Mouse (Mus musculus) embryonic facial prominence, embryonic 13.5 days (tissue): Measurements from ENCODE around the gene Kdm2b. TPM values are rescaled to one million over a fixed set of nuclear protein-coding genes. Genes with fewer than 3 reads are reported as not detected.
A peak's percentile ranks its signal among the peaks of the same experiment; 100 is the strongest.

Source experiments
- ATAC-seq: fragments of 200-750 bp; cut with Nextera tagmentation; 2 replicates; pipeline ENCODE4 v1.8.0; 2017; ENCODE audit warnings: low read depth; ENCODE audit not compliant: insufficient number of reproducible peaks, insufficient read depth, low FRiP score, low TSS enrichment
- H3K27ac ChIP-seq: fragments of 300-500 bp; sonication (generic); 2 replicates; pipeline ENCODE4 v1.5.1; 2015; ENCODE audit warnings: moderate library complexity, mild to moderate bottlenecking, inconsistent platforms
- H3K27me3 ChIP-seq: fragments of 300-500 bp; sonication (generic); 2 replicates; pipeline ENCODE4 v1.6.1; 2015; ENCODE audit warnings: mild to moderate bottlenecking, inconsistent platforms
- H3K36me3 ChIP-seq: fragments of 300-500 bp; sonication (generic); 2 replicates; pipeline ENCODE4 v1.6.1; 2015; ENCODE audit warnings: mild to moderate bottlenecking, inconsistent platforms
- H3K4me1 ChIP-seq: fragments of 300-500 bp; sonication (generic); 2 replicates; pipeline ENCODE4 v1.6.1; 2015; ENCODE audit warnings: inconsistent platforms
- H3K4me2 ChIP-seq: fragments of 300-500 bp; sonication (generic); 2 replicates; pipeline ENCODE4 v1.6.1; 2015; ENCODE audit warnings: moderate library complexity, mild to moderate bottlenecking, inconsistent platforms
- H3K4me3 ChIP-seq: fragments of 300-500 bp; sonication (generic); 2 replicates; pipeline ENCODE4 v1.5.1; 2015; ENCODE audit warnings: mild to moderate bottlenecking, inconsistent platforms
- H3K9ac ChIP-seq: fragments of 300-500 bp; sonication (generic); 2 replicates; pipeline ENCODE4 v1.6.1; 2015; ENCODE audit warnings: mild to moderate bottlenecking, inconsistent platforms
- H3K9me3 ChIP-seq: fragments of 300-500 bp; sonication (generic); 2 replicates; pipeline ENCODE4 v1.6.1; 2016; ENCODE audit warnings: inconsistent platforms
- WGBS: fragments of 180-500 bp; shearing (Covaris S2); methylation state at CpG from one replicate; pipeline ENCODE4 v1.1.7; 2015; ENCODE audit warnings: mixed read lengths; 5-methylcytosine and 5-hydroxymethylcytosine counted together
- polyA plus RNA-seq: library from polyadenylated mRNA; unstranded; fragments of >200 nt; fragmentation: Nextera tagmentation; extraction: Ambion mirVana; gene quantifications from 2 replicates; pipeline ENCODE4 v1.2.1, GENCODE M21; 2015

The Kdm2b gene
- polyA plus RNA-seq, 1 experiment from 2014 or later = 61.6 TPM

DNA sequence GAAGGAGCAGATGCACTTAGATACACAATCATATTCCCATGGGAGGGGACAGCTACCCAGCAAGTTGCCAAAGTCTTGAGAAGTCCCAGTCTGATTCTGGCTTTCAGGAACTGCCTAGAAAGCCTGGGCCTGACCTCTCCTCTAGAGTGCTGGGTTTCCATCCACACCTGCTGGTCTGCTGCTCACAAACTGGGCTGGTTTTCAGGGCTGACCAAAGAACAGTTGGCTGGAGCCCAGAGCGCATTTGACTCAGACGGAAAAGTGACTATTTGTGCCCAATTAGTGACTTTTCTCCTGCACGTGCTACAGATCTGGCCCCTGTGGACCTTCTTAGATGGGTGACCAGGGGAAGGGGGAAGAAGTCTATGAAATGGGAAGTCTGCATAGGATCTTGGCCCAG is 50.9 kb downstream of the Kdm2b start:
- H3K4me2 ChIP-seq = no peak overlapping the region
- no peak for ATAC-seq
- 87% methylated on average over 3 of the region's 3 CpGs for WGBS

GRCm38 (mm10) chr5:122937958-122938540 is 51.6 kb downstream of the Kdm2b start:
- Histone ChIP-seq H3K9me3 (no peaks in the 10 kb centered on the region), H3K27ac (no peak overlapping the region), H3K4me3 (no peak overlapping the region), H3K36me3 (peaks cover 3% of the 10 kb centered on the region), H3K9ac (no peak overlapping the region), H3K27me3 (no peaks in the 10 kb centered on the region), H3K4me1 (0 out of 2 replicates have a peak, but pooled peaks cover 2% of the 10 kb centered on the region), H3K4me2 (no peak overlapping the region)
- WGBS = 82% methylated on average over 4 of the region's 4 CpGs
- ATAC-seq = no peak

More for the DNA sequence above, 50.9 kb downstream of the Kdm2b start:
- Histone ChIP-seq H3K4me3 (no peak overlapping the region), H3K27me3 (no peaks in the 10 kb centered on the region), H3K9me3 (no peaks in the 10 kb centered on the region), H3K9ac (no peak overlapping the region), H3K27ac (no peak overlapping the region), H3K4me1 (0 out of 2 replicates have a peak, but pooled peaks cover 2% of the 10 kb centered on the region), H3K36me3 (peaks cover 3% of the 10 kb centered on the region; the same call in 1 of the 2 replicates)

- Histone ChIP-seq H3K36me3 (peaks cover 11% of the 10 kb centered on the region), H3K9ac (no peak overlapping the region), H3K27me3 (no peaks in the 10 kb centered on the region), H3K4me3 (no peak overlapping the region), H3K4me1 (0 out of 2 replicates have a peak, but pooled peaks cover 2% of the 10 kb centered on the region), H3K4me2 (no peak overlapping the region), H3K27ac (no peak overlapping the region), H3K9me3 (no peaks in the 10 kb centered on the region)
- 86% methylated on average over 6 of the region's 6 CpGs for WGBS
- ATAC-seq = no peak
These were observed 52.6 kb downstream of the Kdm2b start for GRCm38 (mm10) chr5:122937031-122937430.

DNA sequence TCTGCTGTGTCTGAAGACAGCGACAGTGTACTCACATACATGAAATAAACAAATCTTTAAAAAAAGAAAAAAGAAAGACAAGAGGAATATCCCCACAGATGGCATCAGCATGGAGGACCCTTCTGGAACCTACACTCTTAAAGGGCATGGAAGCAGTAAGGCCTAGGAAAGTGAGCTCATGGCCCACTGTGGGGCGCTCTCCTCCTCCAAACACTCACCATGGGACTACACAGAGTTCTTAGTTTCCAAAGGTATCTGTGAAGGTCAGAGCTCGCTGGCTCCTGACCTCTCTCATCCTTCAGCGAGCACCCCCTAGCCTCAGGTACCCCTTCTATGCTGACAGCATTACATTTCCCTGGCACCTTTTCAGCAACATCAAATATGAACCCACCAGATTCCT is 53.8 kb downstream of the Kdm2b start:
- H3K9ac ChIP-seq = no peak overlapping the region
- 0 out of 2 replicates have a peak, but pooled peaks cover 2% of the 10 kb centered on the region for H3K4me1 ChIP-seq
- no peak for ATAC-seq
- H3K4me3 ChIP-seq = no peak overlapping the region
- H3K27me3 ChIP-seq = no peaks in the 10 kb centered on the region
- H3K27ac ChIP-seq = no peak overlapping the region
- H3K9me3 ChIP-seq = no peaks in the 10 kb centered on the region
- H3K36me3 ChIP-seq = peaks cover 14% of the 10 kb centered on the region
- 80% methylated on average over 4 of the region's 4 CpGs for WGBS
- H3K4me2 ChIP-seq = no peak overlapping the region

GRCm38 (mm10) chr5:122930991-122931390 is 58.6 kb downstream of the Kdm2b start:
- Histone ChIP-seq H3K9me3 (no peaks in the 10 kb centered on the region), H3K9ac (no peak overlapping the region), H3K36me3 (peaks cover 14% of the 10 kb centered on the region), H3K4me3 (no peak overlapping the region), H3K27me3 (no peaks in the 10 kb centered on the region), H3K4me2 (no peak overlapping the region), H3K27ac (no peak overlapping the region), H3K4me1 (peaks cover 5% of the 10 kb centered on the region; the same call in 1 of the 2 replicates)
- 79% methylated on average over 7 of the region's 7 CpGs for WGBS
- no peak for ATAC-seq

DNA sequence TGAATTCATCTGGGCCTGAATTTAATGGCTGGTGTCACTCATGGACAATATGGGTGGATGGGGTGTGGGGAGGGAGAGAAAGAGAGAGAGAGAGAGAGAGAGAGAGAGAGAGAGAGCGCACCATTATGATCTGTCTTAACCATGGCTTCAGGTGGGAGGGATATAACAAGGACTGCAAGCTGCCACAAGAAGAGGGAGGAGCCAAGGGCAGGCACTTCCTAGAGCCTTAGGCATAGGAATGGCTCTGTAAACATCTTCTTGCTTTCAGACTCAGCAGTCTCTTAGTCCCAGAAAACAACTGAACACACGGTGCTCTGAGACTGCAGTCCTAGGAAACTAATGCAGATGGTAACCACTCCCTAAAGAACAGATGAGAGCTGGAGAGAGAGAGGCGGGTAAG is 61.3 kb downstream of the Kdm2b start:
- no peak overlapping the region for H3K27ac ChIP-seq
- H3K4me2 ChIP-seq = no peak overlapping the region
- 53% methylated on average over 3 of the region's 3 CpGs for WGBS
- peaks cover 14% of the 10 kb centered on the region for H3K36me3 ChIP-seq
- no peak overlapping the region for H3K9ac ChIP-seq
- no peaks in the 10 kb centered on the region for H3K27me3 ChIP-seq
- no peaks in the 10 kb centered on the region for H3K9me3 ChIP-seq
- ATAC-seq = no peak
- no peak overlapping the region for H3K4me3 ChIP-seq
- H3K4me1 ChIP-seq = peaks cover 5% of the 10 kb centered on the region; the same call in 1 of the 2 replicates

GRCm38 (mm10) chr5:122927703-122928102 is 61.9 kb downstream of the Kdm2b start:
- no peak overlapping the region for H3K9ac ChIP-seq
- peaks cover 11% of the 10 kb centered on the region for H3K36me3 ChIP-seq
- H3K4me2 ChIP-seq = no peak overlapping the region
- 79% methylated on average over 6 of the region's 6 CpGs for WGBS
- no peaks in the 10 kb centered on the region for H3K9me3 ChIP-seq
- H3K27ac ChIP-seq = no peak overlapping the region
- H3K4me3 ChIP-seq = no peak overlapping the region
- no peak for ATAC-seq
- no peaks in the 10 kb centered on the region for H3K27me3 ChIP-seq
- peaks cover 5% of the 10 kb centered on the region; the same call in 1 of the 2 replicates for H3K4me1 ChIP-seq

GRCm38 (mm10) chr5:122927092-122927491 is 62.5 kb downstream of the Kdm2b start:
- no peaks in the 10 kb centered on the region for H3K27me3 ChIP-seq
- no peak for ATAC-seq
- H3K27ac ChIP-seq = no peak overlapping the region
- no peak overlapping the region for H3K9ac ChIP-seq
- H3K4me3 ChIP-seq = no peak overlapping the region
- no peaks in the 10 kb centered on the region for H3K9me3 ChIP-seq
- H3K36me3 ChIP-seq = peaks cover 4% of the 10 kb centered on the region; the same call in 1 of the 2 replicates
- no peak overlapping the region for H3K4me2 ChIP-seq
- 87% methylated on average over 8 of the region's 8 CpGs for WGBS
- H3K4me1 ChIP-seq = peaks cover 5% of the 10 kb centered on the region; the same call in 1 of the 2 replicates

GRCm38 (mm10) chr5:122926341-122926740 is 63.3 kb downstream of the Kdm2b start:
- WGBS = 74% methylated on average over 3 of the region's 3 CpGs
- no peak overlapping the region for H3K4me3 ChIP-seq
- H3K9ac ChIP-seq = no peak overlapping the region
- H3K4me2 ChIP-seq = no peak overlapping the region
- H3K27ac ChIP-seq = no peak overlapping the region
- H3K27me3 ChIP-seq = no peaks in the 10 kb centered on the region
- no peaks in the 10 kb centered on the region for H3K36me3 ChIP-seq
- H3K4me1 ChIP-seq = peaks cover 5% of the 10 kb centered on the region; the same call in 1 of the 2 replicates
- no peaks in the 10 kb centered on the region for H3K9me3 ChIP-seq
- no peak for ATAC-seq

DNA sequence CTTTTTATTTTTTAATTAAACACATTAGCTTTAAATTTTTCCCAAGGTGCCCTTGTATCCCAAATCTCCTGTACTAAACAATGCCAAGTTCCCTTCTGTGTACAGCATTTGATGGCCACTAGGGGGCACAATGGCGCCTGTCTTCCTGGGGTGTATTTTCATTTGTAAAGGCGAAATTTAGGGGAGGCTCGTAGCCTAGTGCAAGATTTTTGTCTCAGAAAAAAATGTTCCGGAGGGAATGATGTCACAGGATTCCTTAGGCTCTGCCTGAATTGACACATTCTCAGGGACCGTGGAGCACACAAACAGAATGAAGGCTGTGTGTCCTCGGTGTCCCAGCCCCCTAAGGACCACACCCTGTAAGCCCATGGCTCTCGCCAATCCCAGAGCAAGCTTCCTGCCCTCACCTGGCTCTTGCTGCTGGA is 64.1 kb downstream of the Kdm2b start:
- WGBS = 30% methylated on average over 7 of the region's 7 CpGs
- Histone ChIP-seq H3K27me3 (no peaks in the 10 kb centered on the region), H3K27ac (peak overlapping the region; percentile 30; the same call in 1 of the 2 replicates), H3K9ac (no peak overlapping the region), H3K4me1 (peaks cover 5% of the 10 kb centered on the region; the same call in 1 of the 2 replicates), H3K4me3 (no peak overlapping the region), H3K36me3 (no peaks in the 10 kb centered on the region), H3K9me3 (no peaks in the 10 kb centered on the region), H3K4me2 (peak overlapping the region; percentile 28)
- ATAC-seq = no peak

DNA sequence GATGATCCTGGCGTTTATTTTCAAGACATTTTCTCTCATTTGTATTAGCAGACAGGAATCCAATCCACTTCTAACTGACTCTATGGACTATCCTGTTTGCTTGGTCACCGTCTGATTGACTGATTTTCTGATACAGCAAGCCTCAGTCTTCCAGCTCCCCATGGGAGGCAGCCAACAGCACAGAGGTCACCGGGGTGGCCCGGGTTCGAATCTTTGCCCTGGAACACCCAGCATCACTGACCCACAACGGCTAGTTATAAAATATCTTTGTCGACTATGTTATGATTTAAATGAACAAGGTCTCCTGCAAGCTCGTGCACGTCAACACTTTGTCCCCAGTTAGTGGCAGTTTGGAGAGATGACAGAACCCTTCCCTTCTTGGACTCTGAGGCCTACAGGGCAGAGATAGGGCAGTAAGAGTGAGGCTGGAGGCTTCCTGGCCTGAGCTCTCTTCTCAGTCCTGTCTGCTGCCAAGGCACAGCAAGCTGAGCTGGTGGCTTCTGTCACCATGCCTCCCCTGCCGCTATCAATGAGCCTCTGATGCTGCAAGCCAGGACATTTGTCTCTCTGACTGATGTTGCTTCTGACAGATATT is 65.7 kb downstream of the Kdm2b start:
- Histone ChIP-seq H3K27ac (no peak overlapping the region), H3K4me3 (no peak overlapping the region), H3K4me2 (no peak overlapping the region), H3K36me3 (no peaks in the 10 kb centered on the region), H3K9ac (0 out of 2 replicates have a peak overlapping the region, but pooled peaks have one; percentile 3), H3K9me3 (no peaks in the 10 kb centered on the region), H3K27me3 (no peaks in the 10 kb centered on the region), H3K4me1 (peaks cover 5% of the 10 kb centered on the region; the same call in 1 of the 2 replicates)
- WGBS = 91% methylated on average over 10 of the region's 10 CpGs
- no peak for ATAC-seq

DNA sequence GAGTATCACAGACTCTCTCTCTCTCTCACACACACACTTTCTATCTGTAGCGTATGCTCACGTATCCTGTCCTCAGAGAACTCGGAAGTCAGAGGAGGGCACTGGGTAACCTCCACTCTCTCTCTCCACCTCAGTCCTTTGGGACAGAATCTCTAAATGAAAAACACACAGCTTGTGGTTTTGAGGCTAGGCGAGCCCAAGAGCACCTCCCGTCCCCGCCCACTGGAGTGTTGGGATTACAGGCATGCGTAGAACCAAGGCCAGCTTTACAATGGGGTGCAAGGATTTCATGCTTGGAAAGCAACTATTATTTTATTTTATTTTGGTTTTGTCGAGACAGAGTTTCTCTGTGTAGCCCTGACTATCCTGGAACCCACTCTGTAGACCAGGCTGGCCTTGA is 67.7 kb downstream of the Kdm2b start:
- no peak for ATAC-seq
- WGBS = 60% methylated on average over 8 of the region's 8 CpGs
- H3K9me3 ChIP-seq = no peaks in the 10 kb centered on the region
- no peak overlapping the region for H3K4me3 ChIP-seq
- no peak overlapping the region for H3K9ac ChIP-seq
- H3K4me1 ChIP-seq = peaks cover 5% of the 10 kb centered on the region; the same call in 1 of the 2 replicates
- H3K27ac ChIP-seq = no peak overlapping the region
- no peaks in the 10 kb centered on the region for H3K36me3 ChIP-seq
- no peak overlapping the region for H3K4me2 ChIP-seq
- H3K27me3 ChIP-seq = no peaks in the 10 kb centered on the region
